Mouse (Mus musculus) stomach, embryonic 16.5 days (tissue): ENCODE data around the gene Ash1l. TPM values are rescaled to one million over a fixed set of nuclear protein-coding genes. Genes with fewer than 3 reads are reported as not detected.

Source experiments
- ATAC-seq: fragments of 200-750 bp; cut with Nextera tagmentation; 2 replicates; pipeline ENCODE4 v1.8.0; 2017; ENCODE audit warnings: moderate number of reproducible peaks, moderate TSS enrichment; ENCODE audit not compliant: insufficient read depth, low FRiP score
- H3K27ac ChIP-seq: fragments of 300-500 bp; sonication (generic); 2 replicates; pipeline ENCODE4 v1.5.1; 2014; ENCODE audit warnings: low read length
- H3K27me3 ChIP-seq: fragments of 300-500 bp; sonication (generic); 2 replicates; pipeline ENCODE4 v1.6.1; 2014; ENCODE audit warnings: low read length, control low read depth, mixed read lengths; ENCODE audit not compliant: control insufficient read depth, insufficient read depth
- H3K36me3 ChIP-seq: fragments of 300-500 bp; sonication (generic); 2 replicates; pipeline ENCODE4 v1.6.1; 2014; ENCODE audit warnings: low read length; ENCODE audit not compliant: control insufficient read depth, insufficient read depth
- H3K4me1 ChIP-seq: fragments of 300-500 bp; sonication (generic); 2 replicates; pipeline ENCODE4 v1.6.1; 2014; ENCODE audit warnings: low read length, control low read depth, mixed read lengths; ENCODE audit not compliant: control insufficient read depth, insufficient read depth
- H3K4me2 ChIP-seq: fragments of 300-500 bp; sonication (generic); 2 replicates; pipeline ENCODE4 v1.6.1; 2014; ENCODE audit warnings: low read depth, low read length, mixed read lengths
- H3K4me3 ChIP-seq: fragments of 300-500 bp; sonication (generic); replicated peaks from 2 replicates; pipeline ENCODE4 v1.5.1; 2014; ENCODE audit warnings: mild to moderate bottlenecking, low read length
- H3K9ac ChIP-seq: fragments of 300-500 bp; sonication (generic); 2 replicates; pipeline ENCODE4 v1.6.1; 2014; ENCODE audit warnings: low read length
- H3K9me3 ChIP-seq: fragments of 300-500 bp; sonication (generic); replicated peaks from 2 replicates; pipeline ENCODE4 v1.6.1; 2016; ENCODE audit warnings: low read length, control low read depth; ENCODE audit not compliant: control insufficient read depth
- WGBS: fragments of 180-500 bp; shearing (Covaris S2); extraction: QIAGEN DNeasy Blood & Tissue Kit; methylation state at CpG from one replicate; pipeline ENCODE4 v1.1.7; 2014; 5-methylcytosine and 5-hydroxymethylcytosine counted together
- polyA plus RNA-seq: library from polyadenylated mRNA; unstranded; fragments of >200 nt; fragmentation: Nextera tagmentation; extraction: Ambion mirVana; gene quantifications from 2 replicates; pipeline ENCODE4 v1.2.1, GENCODE M21; 2015

The Ash1l gene
- polyA plus RNA-seq, 1 experiment from 2014 or later = 19.3 TPM

- H3K4me3 ChIP-seq = no peak overlapping the region
Measured at GRCm38 (mm10) chr3:89094021-89094420, 143.6 kb downstream of the Ash1l start.

GRCm38 (mm10) chr3:89100811-89101210 is 150.4 kb downstream of the Ash1l start, which contains the start of gene Gm43738:
Gene Gm43738, minus strand, starts transcription at chr3:89101099.
- Histone ChIP-seq H3K9ac (peak within 1 kb of the TSS; percentile 70), H3K27ac (peak within 1 kb of the TSS; percentile 57), H3K9me3 (no peaks in the 10 kb centered on the region), H3K36me3 (peaks cover 9% of the 10 kb centered on the region; the same call in 1 of the 2 replicates), H3K4me2 (peak within 1 kb of the TSS; percentile 69), H3K4me1 (peaks cover 21% of the 10 kb centered on the region), H3K27me3 (no peaks in the 10 kb centered on the region), H3K4me3 (peak within 1 kb of the TSS; percentile 56)
- WGBS = 26% methylated on average over 7 of the region's 7 CpGs
- ATAC-seq = no peak

More at GRCm38 (mm10) chr3:89094021-89094420, 143.6 kb downstream of the Ash1l start:
- Histone ChIP-seq H3K4me1 (peaks cover 19% of the 10 kb centered on the region), H3K27ac (no peak overlapping the region), H3K4me2 (no peak overlapping the region), H3K9ac (no peak overlapping the region), H3K27me3 (no peaks in the 10 kb centered on the region), H3K9me3 (no peaks in the 10 kb centered on the region), H3K36me3 (peaks cover 9% of the 10 kb centered on the region; the same call in 1 of the 2 replicates)
- ATAC-seq = no peak
- WGBS = 78% methylated on average over 10 of the region's 10 CpGs

- H3K4me3 ChIP-seq = peak overlapping the region; percentile 56
- H3K4me2 ChIP-seq = peak overlapping the region; percentile 69
- peak overlapping the region; percentile 70 for H3K9ac ChIP-seq
- no peaks in the 10 kb centered on the region for H3K9me3 ChIP-seq
- ATAC-seq = peak; percentile 21; the same call in 1 of the 2 replicates
- peaks cover 6% of the 10 kb centered on the region; the same call in 1 of the 2 replicates for H3K36me3 ChIP-seq
- whole genome bisulfite sequencing = under 1% methylated on average over 19 of the region's 19 CpGs
- H3K27ac ChIP-seq = peak overlapping the region; percentile 57
- peaks cover 21% of the 10 kb centered on the region for H3K4me1 ChIP-seq
- no peaks in the 10 kb centered on the region for H3K27me3 ChIP-seq
Measured at GRCm38 (mm10) chr3:89101459-89101811, 151.0 kb downstream of the Ash1l start.

GRCm38 (mm10) chr3:89101812-89102494 is 151.5 kb downstream of the Ash1l start, which contains the start of gene Fdps:
Gene Fdps, minus strand, starts transcription at chr3:89101959.
- H3K4me3 ChIP-seq = peak within 1 kb of the TSS; percentile 56
- no peaks in the 10 kb centered on the region for H3K27me3 ChIP-seq
- H3K36me3 ChIP-seq = peaks cover 4% of the 10 kb centered on the region; the same call in 1 of the 2 replicates
- peak; percentile 100 for ATAC-seq
- H3K9ac ChIP-seq = peak within 1 kb of the TSS; percentile 70
- H3K4me2 ChIP-seq = peak within 1 kb of the TSS; percentile 69
- H3K9me3 ChIP-seq = no peaks in the 10 kb centered on the region
- H3K27ac ChIP-seq = peak within 1 kb of the TSS; percentile 85
- WGBS = under 1% methylated on average over 26 of the region's 26 CpGs
- peaks cover 21% of the 10 kb centered on the region for H3K4me1 ChIP-seq

GRCm38 (mm10) chr3:89102495-89103290 is 152.3 kb downstream of the Ash1l start:
- H3K4me3 ChIP-seq = peak overlapping the region; percentile 35
- no peaks in the 10 kb centered on the region for H3K9me3 ChIP-seq
- H3K4me2 ChIP-seq = peak overlapping the region; percentile 49
- WGBS = 50% methylated on average over 12 of the region's 12 CpGs
- peaks cover 21% of the 10 kb centered on the region for H3K4me1 ChIP-seq
- peak overlapping the region; percentile 43 for H3K9ac ChIP-seq
- no peaks in the 10 kb centered on the region for H3K27me3 ChIP-seq
- H3K27ac ChIP-seq = peak overlapping the region; percentile 85
- no peak for ATAC-seq
- peaks cover 4% of the 10 kb centered on the region; the same call in 1 of the 2 replicates for H3K36me3 ChIP-seq

- Histone ChIP-seq H3K9ac (no peak overlapping the region), H3K9me3 (no peaks in the 10 kb centered on the region), H3K36me3 (peaks cover 2% of the 10 kb centered on the region; the same call in 1 of the 2 replicates), H3K27ac (peak overlapping the region; percentile 85), H3K4me1 (peaks cover 21% of the 10 kb centered on the region), H3K27me3 (no peaks in the 10 kb centered on the region), H3K4me2 (no peak overlapping the region), H3K4me3 (no peak overlapping the region)
- 43% methylated on average over 4 of the region's 4 CpGs for WGBS
- no peak for ATAC-seq
Measured at GRCm38 (mm10) chr3:89103291-89103595, 152.8 kb downstream of the Ash1l start.

GRCm38 (mm10) chr3:89106881-89107280 is 156.5 kb downstream of the Ash1l start:
- no peaks in the 10 kb centered on the region for H3K27me3 ChIP-seq
- H3K4me2 ChIP-seq = no peak overlapping the region
- no peaks in the 10 kb centered on the region for H3K36me3 ChIP-seq
- no peaks in the 10 kb centered on the region for H3K9me3 ChIP-seq
- peaks cover 6% of the 10 kb centered on the region for H3K4me1 ChIP-seq
- ATAC-seq = no peak
- no peak overlapping the region for H3K27ac ChIP-seq
- no peak overlapping the region for H3K4me3 ChIP-seq
- H3K9ac ChIP-seq = no peak overlapping the region

GRCm38 (mm10) chr3:89107545-89107944 is 157.1 kb downstream of the Ash1l start:
- WGBS = 43% methylated on average over 3 of the region's 3 CpGs
- Histone ChIP-seq H3K36me3 (no peaks in the 10 kb centered on the region), H3K4me2 (no peak overlapping the region), H3K27ac (0 out of 2 replicates have a peak overlapping the region, but pooled peaks have one; percentile 21), H3K27me3 (no peaks in the 10 kb centered on the region), H3K9me3 (no peaks in the 10 kb centered on the region), H3K4me1 (peaks cover 3% of the 10 kb centered on the region), H3K9ac (no peak overlapping the region), H3K4me3 (no peak overlapping the region)
- ATAC-seq = peak; percentile 37; the same call in 1 of the 2 replicates

GRCm38 (mm10) chr3:89108146-89108545 is 157.7 kb downstream of the Ash1l start:
- ATAC-seq = no peak
- Histone ChIP-seq H3K4me1 (no peaks in the 10 kb centered on the region), H3K4me2 (no peak overlapping the region), H3K36me3 (no peaks in the 10 kb centered on the region), H3K9ac (no peak overlapping the region), H3K27me3 (no peaks in the 10 kb centered on the region), H3K27ac (no peak overlapping the region), H3K4me3 (no peak overlapping the region), H3K9me3 (no peaks in the 10 kb centered on the region)
- WGBS = 47% methylated on average over 1 of the region's 1 CpGs
